ENCODE assay signal across 15 mouse cellular contexts in genomic region chr7:79518928-79519327, GRCm38 (mm10). TPM values are rescaled to one million over a fixed set of nuclear protein-coding genes. Genes with fewer than 3 reads are reported as not detected.
DNase-seq lines count a peak whose midpoint lies in the region; ATAC-seq and TF ChIP-seq lines count a peak whose summit lies in the region.
"Had no signal": no experiment of that assay in that cellular context is flagged by ENCODE, and none has a peak within 500 bp of the region (broad histone marks: within the 10 kb centered on the region; RNA-seq: fewer than 3 reads in every experiment).

No protein-coding gene starts in this region.

- H3K4me2 ChIP-seq in hindbrain, embryonic 12.5 days (replicated peaks): peak overlapping the region; percentile 61; the same call in 1 of the 2 replicates
- peak overlapping the region; percentile 37 for H3K4me2 ChIP-seq in midbrain, embryonic 14.5 days (ENCODE audit: low read length)
- no peak overlapping the region for H3K4me2 ChIP-seq in heart, embryonic 11.5 days
- H3K4me2 ChIP-seq: limb, embryonic 13.5 days had no signal

- DNase-seq in testis, postnatal 10 days (ENCODE audit: low spot score): no peak
- peak; percentile 62 for DNase-seq in midbrain, embryonic 14.5 days
- DNase-seq in heart, postnatal 14 days: no peak
- no peak for DNase-seq in kidney, adult 2 months
- DNase-seq in limb, embryonic 10.5 days (ENCODE audit: low spot score): no peak
- DNase-seq: cerebellum, postnatal 14 days; kidney, adult 9 months; lung, adult 18-20 months; spleen, adult 18-20 months had no signal

- peak overlapping the region; percentile 83 for H3K9ac ChIP-seq in hindbrain, embryonic 12.5 days
- no peak overlapping the region; the same call in 1 of the 2 replicates for H3K9ac ChIP-seq in midbrain, embryonic 14.5 days (replicated peaks; ENCODE audit: low read length)
- no peak overlapping the region for H3K9ac ChIP-seq in heart, embryonic 11.5 days (ENCODE audit: low read depth, low read length)
- H3K9ac ChIP-seq: limb, embryonic 13.5 days had no signal

- no peaks in the 10 kb centered on the region for H3K9me3 ChIP-seq in hindbrain, embryonic 12.5 days (replicated peaks)
- H3K9me3 ChIP-seq in midbrain, embryonic 14.5 days (ENCODE audit: control insufficient read depth, low read length): no peaks in the 10 kb centered on the region
- H3K9me3 ChIP-seq in heart, embryonic 11.5 days (replicated peaks; ENCODE audit: control insufficient read depth, low read length): no peaks in the 10 kb centered on the region
- no peaks in the 10 kb centered on the region for H3K9me3 ChIP-seq in limb, embryonic 10.5 days (replicated peaks)
- H3K9me3 ChIP-seq: limb, embryonic 13.5 days had no signal

- H3K27me3 ChIP-seq in testis, adult 2 months (ENCODE audit: control insufficient read depth, insufficient read depth, low read length): no peaks in the 10 kb centered on the region
- H3K27me3 ChIP-seq in hindbrain, embryonic 12.5 days: peaks cover 32% of the 10 kb centered on the region
- no peaks in the 10 kb centered on the region for H3K27me3 ChIP-seq in midbrain, embryonic 14.5 days (ENCODE audit: control insufficient read depth, insufficient read depth, low read length)
- peaks cover 5% of the 10 kb centered on the region for H3K27me3 ChIP-seq in kidney, adult 2 months (replicated peaks; ENCODE audit: control insufficient read depth, insufficient read depth, low read length)
- peaks cover 77% of the 10 kb centered on the region for H3K27me3 ChIP-seq in heart, embryonic 11.5 days (ENCODE audit: control insufficient read depth, insufficient read depth, low read length)
- peaks cover 100% of the 10 kb centered on the region for H3K27me3 ChIP-seq in limb, embryonic 10.5 days (ENCODE audit: low read depth, poor library complexity, severe bottlenecking)

- peaks cover 13% of the 10 kb centered on the region for H3K4me1 ChIP-seq in testis, adult 2 months (ENCODE audit: control insufficient read depth, insufficient read depth, low read length)
- H3K4me1 ChIP-seq in hindbrain, embryonic 12.5 days: peaks cover 96% of the 10 kb centered on the region
- H3K4me1 ChIP-seq in midbrain, embryonic 14.5 days (ENCODE audit: control insufficient read depth, insufficient read depth, low read length): peaks cover 77% of the 10 kb centered on the region
- H3K4me1 ChIP-seq in kidney, adult 2 months (ENCODE audit: control insufficient read depth, insufficient read depth, low read length): no peaks in the 10 kb centered on the region
- peaks cover 18% of the 10 kb centered on the region for H3K4me1 ChIP-seq in heart, embryonic 11.5 days (ENCODE audit: control insufficient read depth, insufficient read depth, low read length)
- H3K4me1 ChIP-seq in limb, embryonic 10.5 days: peaks cover 9% of the 10 kb centered on the region

- no peaks in the 10 kb centered on the region for H3K36me3 ChIP-seq in testis, adult 2 months (ENCODE audit: control insufficient read depth, insufficient read depth, low read length)
- peaks cover 4% of the 10 kb centered on the region; the same call in 1 of the 2 replicates for H3K36me3 ChIP-seq in hindbrain, embryonic 12.5 days
- H3K36me3 ChIP-seq in midbrain, embryonic 14.5 days (ENCODE audit: control insufficient read depth, insufficient read depth, low read length): peaks cover 6% of the 10 kb centered on the region
- no peaks in the 10 kb centered on the region for H3K36me3 ChIP-seq in kidney, adult 2 months (ENCODE audit: control insufficient read depth, insufficient read depth, low read length)
- H3K36me3 ChIP-seq in heart, embryonic 11.5 days (ENCODE audit: control insufficient read depth, insufficient read depth, low read length): no peaks in the 10 kb centered on the region
- H3K36me3 ChIP-seq in limb, embryonic 10.5 days: no peaks in the 10 kb centered on the region
- H3K36me3 ChIP-seq: limb, embryonic 13.5 days had no signal

- ATAC-seq in hindbrain, embryonic 12.5 days (ENCODE audit: low FRiP score): peak; percentile 45
- ATAC-seq in midbrain, embryonic 14.5 days (ENCODE audit: low FRiP score, low TSS enrichment): no peak
- no peak for ATAC-seq in heart, embryonic 11.5 days (replicated peaks; ENCODE audit: insufficient number of reproducible peaks, low FRiP score, low TSS enrichment)
- ATAC-seq: CD4-positive, CD25-positive, alpha-beta regulatory T cell, adult 4 months had no signal

- intact Hi-C loops in heart, postnatal 14 days (cut with DNase I): no loop called here

- H3K4me3 ChIP-seq in testis, adult 2 months (ENCODE audit: control insufficient read depth, low read depth, low read length): peak overlapping the region; percentile 19
- no peak overlapping the region for H3K4me3 ChIP-seq in hindbrain, embryonic 12.5 days
- H3K4me3 ChIP-seq in midbrain, embryonic 14.5 days (replicated peaks; ENCODE audit: low read depth, low read length): no peak overlapping the region
- no peak overlapping the region for H3K4me3 ChIP-seq in kidney, adult 2 months (ENCODE audit: insufficient read depth, low read depth, low read length)
- no peak overlapping the region for H3K4me3 ChIP-seq in heart, embryonic 11.5 days (ENCODE audit: low read depth, low read length)
- no peak overlapping the region for H3K4me3 ChIP-seq in limb, embryonic 10.5 days
- H3K4me3 ChIP-seq: limb, embryonic 13.5 days had no signal

- H3K27ac ChIP-seq in testis, adult 2 months (ENCODE audit: control insufficient read depth, insufficient read depth, low read depth, low read length): no peak overlapping the region
- H3K27ac ChIP-seq in hindbrain, embryonic 12.5 days: peak overlapping the region; percentile 98
- peak overlapping the region; percentile 93 for H3K27ac ChIP-seq in midbrain, embryonic 14.5 days (replicated peaks; ENCODE audit: low read depth, low read length)
- no peak overlapping the region for H3K27ac ChIP-seq in kidney, adult 2 months (ENCODE audit: insufficient read depth, low read depth, low read length)
- no peak overlapping the region for H3K27ac ChIP-seq in heart, embryonic 11.5 days (ENCODE audit: low read depth, low read length)
- H3K27ac ChIP-seq in limb, embryonic 10.5 days: no peak overlapping the region
- H3K27ac ChIP-seq: limb, embryonic 13.5 days; stomach, postnatal 0 days had no signal

- 29% methylated on average over 7 of the region's 7 CpGs for WGBS in hindbrain, embryonic 12.5 days
- WGBS in midbrain, embryonic 14.5 days: 29% methylated on average over 7 of the region's 7 CpGs
- 72% methylated on average over 7 of the region's 7 CpGs for WGBS in kidney, adult 2 months
- 70% methylated on average over 7 of the region's 7 CpGs for WGBS in heart, embryonic 11.5 days (ENCODE audit: insufficient replicate concordance)
- WGBS in limb, embryonic 10.5 days: 78% methylated on average over 7 of the region's 7 CpGs

- TF ChIP-seq POLR2A in testis, adult 2 months (IDR thresholded peaks at IDR 0.05; ENCODE audit: control insufficient read depth, low read depth, low read length): no peak
- TF ChIP-seq POLR2A in kidney, adult 2 months (IDR thresholded peaks at IDR 0.05; ENCODE audit: low read depth, low read length): no peak

- TF ChIP-seq CTCF in testis, adult 2 months (IDR thresholded peaks at IDR 0.05; ENCODE audit: control insufficient read depth, insufficient read depth, insufficient replicate concordance, low read depth, low read length): no peak
- TF ChIP-seq CTCF in kidney, adult 2 months (conservative IDR thresholded peaks at IDR 0.05; ENCODE audit: insufficient read depth, insufficient read length, low read depth, low read length): no peak

RNA-seq across cellular contexts. Expression of gene Polg, which starts 52.8 kb away (rescaled TPM):
- polyA plus RNA-seq in testis, adult 2 months (2012; rRNA removed): 74.5 and 78.3 TPM in 2 replicates
- polyA plus RNA-seq in hindbrain, embryonic 12.5 days (2016; fragmentation: Nextera tagmentation; extraction: Ambion mirVana): 40.1 and 42.0 TPM in 2 replicates
- polyA plus RNA-seq in midbrain, embryonic 14.5 days (2014; fragmentation: Nextera tagmentation; extraction: Ambion mirVana): 20.2 and 24.7 TPM in 2 replicates
- 10 to 100 TPM; 51.4 to 54.7 TPM for total RNA-seq in heart, postnatal 14 days (2021)
- polyA plus RNA-seq in kidney, adult 2 months (2012; rRNA removed): 33.8 and 35.3 TPM in 2 replicates
- polyA plus RNA-seq in heart, embryonic 11.5 days (2014; fragmentation: Nextera tagmentation; extraction: Ambion mirVana): 23.9 and 28.1 TPM in 2 replicates
- 41.1 and 42.3 TPM in 2 replicates for polyA plus RNA-seq in limb, embryonic 10.5 days (2016; fragmentation: Nextera tagmentation; extraction: Ambion mirVana)

Comparison
In these comparisons a context has a peak if more than half of its experiments do, and no peak if none do; other contexts are left out.
1. H3K27ac ChIP-seq: peak in hindbrain, embryonic 12.5 days (single experiment) and midbrain, embryonic 14.5 days (single experiment); none in testis, adult 2 months (single experiment), kidney, adult 2 months (single experiment), heart, embryonic 11.5 days (single experiment) and limb, embryonic 10.5 days (single experiment).